Mouse (Mus musculus) liver, embryonic 14.5 days (tissue): ENCODE results near the gene Stambp.

ENCODE experiments used
- CTCF ChIP-seq: IDR thresholded peaks from 2 replicates; pipeline ENCODE4 v1.5.1; 2016; ENCODE audit warnings: antibody characterized with exemption, low read depth, control low read depth
- EP300 ChIP-seq: IDR thresholded peaks from 2 replicates; pipeline ENCODE4 v1.6.1; 2016; ENCODE audit warnings: antibody characterized with exemption, low read depth

DNA sequence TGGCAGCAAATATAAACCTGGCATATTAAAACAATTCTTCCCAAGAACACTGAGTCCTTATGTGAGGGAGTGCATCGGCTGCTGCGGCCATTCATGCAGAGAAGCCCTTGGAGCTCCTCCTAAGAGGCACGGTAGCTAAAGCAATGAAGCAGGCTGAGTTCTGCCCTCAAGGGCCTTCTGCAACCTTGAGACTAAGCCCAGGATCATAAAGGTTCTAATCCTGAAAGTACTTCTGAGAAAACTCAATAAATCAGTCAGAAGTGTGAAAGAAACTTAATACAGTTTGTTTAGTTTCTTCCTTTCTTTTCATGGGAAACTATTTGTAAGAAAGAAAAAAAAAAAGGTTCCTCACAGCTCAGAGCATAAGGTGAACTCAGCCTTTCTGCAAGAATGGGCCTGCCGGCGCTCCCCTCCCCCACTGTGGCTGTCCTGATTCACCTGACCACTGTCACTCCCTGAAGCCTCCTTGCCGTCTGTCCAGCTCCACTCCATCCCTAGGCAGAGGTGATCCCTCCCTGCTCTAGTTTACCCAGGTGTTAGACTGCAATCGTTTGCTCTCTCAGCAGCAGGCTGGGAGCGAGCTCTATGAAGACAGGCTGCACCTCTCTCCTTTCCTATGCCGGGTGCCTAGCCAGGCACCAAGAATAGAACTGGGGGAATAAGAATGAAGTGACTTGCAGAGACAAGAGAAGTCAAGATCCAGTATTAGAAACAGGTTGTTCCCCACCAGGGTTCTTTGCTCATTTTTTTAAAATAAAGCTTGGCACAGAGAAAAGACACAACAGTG is 70.8 kb downstream of the Stambp start:
- no peak for TF ChIP-seq EP300
- no peak for TF ChIP-seq CTCF
